Comparison of ENCODE assay signal across 24 mouse cellular contexts in the genomic region with DNA sequence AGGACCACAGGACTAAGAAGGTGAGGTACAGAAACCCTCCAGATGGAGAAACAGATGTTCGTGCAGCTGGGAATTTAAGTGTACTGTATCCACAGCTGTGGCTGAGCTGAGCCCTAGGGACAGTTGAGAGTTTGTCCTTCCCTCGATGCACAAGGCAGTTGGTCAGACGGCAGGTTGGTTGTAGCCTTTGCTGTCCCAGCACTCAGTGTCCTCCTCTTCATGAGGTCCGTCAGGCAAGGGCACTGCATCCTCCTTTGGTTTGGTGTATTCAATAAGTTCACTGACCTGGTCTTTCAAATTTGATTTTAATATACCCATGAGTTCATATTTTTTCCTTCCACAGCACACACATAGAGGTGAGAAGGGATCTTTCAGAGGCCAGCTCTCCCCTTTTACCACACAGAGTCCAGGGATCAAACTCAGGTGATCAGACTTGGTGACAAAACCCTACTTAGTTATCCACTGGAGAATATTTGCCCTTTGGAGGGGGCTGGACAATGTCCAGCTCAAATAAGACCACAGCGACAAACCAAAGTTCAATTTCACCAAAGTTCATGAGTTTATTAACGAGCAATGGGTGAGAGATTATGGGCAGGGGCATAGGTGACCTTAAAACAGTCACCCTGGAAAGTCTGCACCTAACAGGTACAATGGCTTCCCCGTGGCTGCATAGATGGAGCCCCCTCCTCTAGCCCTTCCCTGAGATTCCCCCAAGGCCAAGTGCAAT. TPM values are rescaled to one million over a fixed set of nuclear protein-coding genes. Genes with fewer than 3 reads are reported as not detected.
"Had no signal": no experiment of that assay in that cellular context is flagged by ENCODE, and none has a peak within 500 bp of the region (broad histone marks: within the 10 kb centered on the region; RNA-seq: fewer than 3 reads in every experiment).

No protein-coding gene starts in this region.

- H3K4me3 ChIP-seq: kidney, embryonic 15.5 days; layer of hippocampus, adult 2 months; limb, embryonic 10.5 days; limb, embryonic 13.5 days; liver, embryonic 13.5 days; lung, embryonic 15.5 days; midbrain, embryonic 13.5 days had no signal

- H3K4me1 ChIP-seq: kidney, embryonic 15.5 days; limb, embryonic 10.5 days; limb, embryonic 13.5 days; liver, embryonic 13.5 days; lung, embryonic 15.5 days; midbrain, embryonic 13.5 days had no signal

- H3K9me3 ChIP-seq: kidney, embryonic 15.5 days; limb, embryonic 10.5 days; limb, embryonic 13.5 days; liver, embryonic 13.5 days; lung, embryonic 15.5 days; midbrain, embryonic 13.5 days had no signal

- H3K36me3 ChIP-seq: kidney, embryonic 15.5 days; limb, embryonic 10.5 days; limb, embryonic 13.5 days; liver, embryonic 13.5 days; lung, embryonic 15.5 days; midbrain, embryonic 13.5 days had no signal

- H3K27me3 ChIP-seq: lung, embryonic 15.5 days; midbrain, embryonic 13.5 days had no signal

- DNase-seq: kidney, adult 18-20 months; kidney, postnatal 10 days; layer of hippocampus, adult 9-11 months; liver, embryonic 13.5 days; lung, adult 18-20 months; lung, postnatal 10 days; lung, postnatal 36 days; thymus, postnatal 25 days had no signal

- H3K9ac ChIP-seq: kidney, embryonic 15.5 days; limb, embryonic 13.5 days; liver, embryonic 13.5 days; lung, embryonic 15.5 days; midbrain, embryonic 13.5 days had no signal

- ATAC-seq: hindbrain, postnatal 0 days; inflammation-experienced regulatory T-cells, adult 6 months; intestine, embryonic 16.5 days; midbrain, embryonic 13.5 days had no signal

- H3K4me2 ChIP-seq: kidney, embryonic 15.5 days; limb, embryonic 13.5 days; liver, embryonic 13.5 days; lung, embryonic 15.5 days; midbrain, embryonic 13.5 days had no signal

- H3K27ac ChIP-seq: hindbrain, postnatal 0 days; kidney, embryonic 15.5 days; layer of hippocampus, adult 2 months; limb, embryonic 10.5 days; limb, embryonic 13.5 days; liver, embryonic 13.5 days; lung, embryonic 15.5 days; midbrain, embryonic 13.5 days had no signal

RNA-seq across cellular contexts. Expression of gene 4931422A03Rik, which starts 20.2 kb away (rescaled TPM):
- polyA plus RNA-seq: large intestine, adult 2 months; small intestine, adult 2 months; spleen, adult 2 months had no signal

RNA-seq across cellular contexts. Expression of gene Gm10912, which starts 57.7 kb away (rescaled TPM):
- polyA plus RNA-seq: hindbrain, postnatal 0 days; intestine, embryonic 16.5 days; kidney, embryonic 15.5 days; large intestine, adult 2 months; limb, embryonic 10.5 days; lung, embryonic 15.5 days; midbrain, embryonic 13.5 days; midbrain, postnatal 0 days; neural tube, embryonic 11.5 days; neural tube, embryonic 14.5 days; stomach, embryonic 16.5 days had no signal
